28 mouse cellular contexts compared by ENCODE assay signal in genomic region chr9:58762086-58762485, GRCm38 (mm10). TPM values are rescaled to one million over a fixed set of nuclear protein-coding genes. Genes with fewer than 3 reads are reported as not detected.
"Had no signal": no experiment of that assay in that cellular context is flagged by ENCODE, and none has a peak within 500 bp of the region (broad histone marks: within the 10 kb centered on the region; RNA-seq: fewer than 3 reads in every experiment).

No protein-coding gene starts in this region.

- H3K9me3 ChIP-seq: embryonic facial prominence, embryonic 10.5 days; embryonic facial prominence, embryonic 12.5 days; embryonic facial prominence, embryonic 13.5 days; embryonic facial prominence, embryonic 15.5 days; forebrain, embryonic 12.5 days; forebrain, embryonic 13.5 days; forebrain, embryonic 15.5 days; heart, embryonic 10.5 days had no signal

- DNase-seq: cerebellum, adult 9-11 months; cerebellum, postnatal 10 days; cerebellum, postnatal 14 days; cerebellum, postnatal 25 days; cerebellum, postnatal 36 days; forebrain, postnatal 0 days; gastrocnemius, adult 2 months; gastrocnemius, postnatal 10 days; gastrocnemius, postnatal 14 days; gastrocnemius, postnatal 25 days; gastrocnemius, postnatal 36 days; heart, adult 11 months; heart, adult 18-20 months; heart, adult 2 months had no signal

- H3K4me3 ChIP-seq: embryonic facial prominence, embryonic 10.5 days; embryonic facial prominence, embryonic 12.5 days; embryonic facial prominence, embryonic 13.5 days; embryonic facial prominence, embryonic 15.5 days; erythroblast, embryonic 14.5 days; forebrain, embryonic 10.5 days; forebrain, embryonic 12.5 days; forebrain, embryonic 13.5 days; forebrain, embryonic 15.5 days; gastrocnemius, adult 2 months; heart, adult 2 months; heart, embryonic 10.5 days had no signal

- H3K4me2 ChIP-seq: embryonic facial prominence, embryonic 12.5 days; embryonic facial prominence, embryonic 13.5 days; embryonic facial prominence, embryonic 15.5 days; forebrain, embryonic 12.5 days; forebrain, embryonic 13.5 days; forebrain, embryonic 15.5 days had no signal

- H3K27me3 ChIP-seq: embryonic facial prominence, embryonic 12.5 days; embryonic facial prominence, embryonic 13.5 days; embryonic facial prominence, embryonic 15.5 days; forebrain, embryonic 12.5 days; forebrain, embryonic 13.5 days; forebrain, embryonic 15.5 days had no signal

- H3K4me1 ChIP-seq: embryonic facial prominence, embryonic 10.5 days; embryonic facial prominence, embryonic 12.5 days; embryonic facial prominence, embryonic 13.5 days; embryonic facial prominence, embryonic 15.5 days; forebrain, embryonic 13.5 days; forebrain, embryonic 15.5 days had no signal

- H3K36me3 ChIP-seq: embryonic facial prominence, embryonic 10.5 days; embryonic facial prominence, embryonic 12.5 days; embryonic facial prominence, embryonic 13.5 days; embryonic facial prominence, embryonic 15.5 days; forebrain, embryonic 10.5 days; forebrain, embryonic 12.5 days; forebrain, embryonic 15.5 days; heart, embryonic 10.5 days had no signal

- H3K27ac ChIP-seq: embryonic facial prominence, embryonic 10.5 days; embryonic facial prominence, embryonic 12.5 days; embryonic facial prominence, embryonic 13.5 days; embryonic facial prominence, embryonic 15.5 days; forebrain, embryonic 10.5 days; forebrain, embryonic 12.5 days; forebrain, embryonic 13.5 days; forebrain, embryonic 15.5 days; gastrocnemius, adult 2 months; heart, adult 2 months; heart, embryonic 10.5 days had no signal

- H3K9ac ChIP-seq: embryonic facial prominence, embryonic 12.5 days; embryonic facial prominence, embryonic 13.5 days; embryonic facial prominence, embryonic 15.5 days; forebrain, embryonic 12.5 days; forebrain, embryonic 13.5 days; forebrain, embryonic 15.5 days; forebrain, postnatal 0 days had no signal

- ATAC-seq: forebrain, embryonic 13.5 days; forebrain, embryonic 14.5 days; forebrain, embryonic 15.5 days; forebrain, embryonic 16.5 days; forebrain, postnatal 0 days had no signal

RNA-seq across cellular contexts. Expression of gene Rec114, which starts 18.3 kb away (rescaled TPM):
- total RNA-seq: gastrocnemius, adult 2 months; gastrocnemius, postnatal 36 days; gastrocnemius, postnatal 4 days; granulocyte monocyte progenitor cell, adult 5-6 weeks had no signal
